Mouse (Mus musculus): ENCODE results near the gene Eif2s3y.

Eif2s3y gene

DNA sequence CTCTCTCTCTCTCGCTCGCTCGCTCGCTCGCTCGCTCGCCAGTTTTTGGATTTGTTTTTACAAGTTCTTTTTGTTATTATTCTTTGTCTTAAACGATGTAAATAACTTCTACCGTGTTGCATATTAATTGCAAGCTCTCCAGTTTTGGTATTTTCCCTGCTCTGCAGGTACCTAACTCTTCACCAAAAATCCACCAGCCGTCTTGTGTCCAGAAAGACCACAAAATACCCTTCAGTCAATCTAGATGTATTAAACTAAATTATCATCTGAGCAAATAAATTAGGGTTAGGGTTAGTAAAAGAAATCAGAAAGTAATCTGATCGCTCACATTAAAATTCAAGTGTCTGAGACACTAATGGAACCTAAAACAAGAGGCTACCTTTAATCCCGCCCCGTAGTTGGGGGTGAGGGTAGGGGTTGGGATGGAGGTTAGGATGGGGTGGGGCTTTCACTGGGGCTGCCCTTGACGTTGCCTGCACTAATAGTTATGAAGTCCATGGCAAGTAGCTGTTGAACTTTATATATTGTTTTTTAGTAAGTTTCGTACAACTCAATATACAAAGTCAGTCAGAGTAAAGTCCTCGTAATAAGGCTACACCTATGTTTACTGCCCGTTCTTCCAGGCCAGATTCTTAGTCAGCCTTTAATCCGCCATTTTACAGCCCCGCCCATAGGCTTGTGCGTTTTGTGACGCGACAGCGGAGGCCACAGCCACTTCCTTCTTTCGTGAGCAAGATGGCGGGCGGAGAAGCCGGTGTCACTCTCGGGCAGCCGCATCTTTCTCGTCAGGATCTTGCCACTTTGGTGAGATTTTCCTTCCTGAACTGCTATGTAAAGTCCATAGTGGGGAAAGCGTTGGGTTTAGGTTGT is at the start of gene Eif2s3y:
Eif2s3y (plus strand) TSS at position 662 of the 870 bp plus-strand sequence.
- in situ Hi-C loops (cut with MboI; ENCODE audit: unreplicated experiment in 2 of 2) = no loop called here

All from v-Abl transformed pro-B cells (cell line).